Mouse (Mus musculus) heart, embryonic 11.5 days (tissue): ENCODE data around the gene Wdr93. TPM values are rescaled to one million over a fixed set of nuclear protein-coding genes. Genes with fewer than 3 reads are reported as not detected.

Experiments used
- ATAC-seq: fragments of 200-750 bp; cut with Nextera tagmentation; replicated peaks from 2 replicates; pipeline ENCODE4 v1.8.0; 2017; ENCODE audit warnings: moderate library complexity; ENCODE audit not compliant: insufficient number of reproducible peaks, low FRiP score, low TSS enrichment
- H3K27ac ChIP-seq: fragments of 300-500 bp; sonication (generic); 2 replicates; pipeline ENCODE4 v1.5.1; 2014; ENCODE audit warnings: mild to moderate bottlenecking, low read depth, low read length
- H3K27me3 ChIP-seq: fragments of 300-500 bp; sonication (generic); 2 replicates; pipeline ENCODE4 v1.6.1; 2014; ENCODE audit warnings: mild to moderate bottlenecking, low read length, mixed read lengths; ENCODE audit not compliant: control insufficient read depth, insufficient read depth
- H3K36me3 ChIP-seq: fragments of 300-500 bp; sonication (generic); 2 replicates; pipeline ENCODE4 v1.6.1; 2014; ENCODE audit warnings: mild to moderate bottlenecking, low read length, moderate library complexity, mixed read lengths; ENCODE audit not compliant: control insufficient read depth, insufficient read depth
- H3K4me1 ChIP-seq: fragments of 300-500 bp; sonication (generic); 2 replicates; pipeline ENCODE4 v1.6.1; 2014; ENCODE audit warnings: low read length; ENCODE audit not compliant: control insufficient read depth, insufficient read depth
- H3K4me2 ChIP-seq: fragments of 300-500 bp; sonication (generic); 2 replicates; pipeline ENCODE4 v1.6.1; 2014; ENCODE audit warnings: mild to moderate bottlenecking, moderate library complexity
- H3K4me3 ChIP-seq: fragments of 300-500 bp; sonication (generic); 2 replicates; pipeline ENCODE4 v1.5.1; 2014; ENCODE audit warnings: low read depth, low read length
- H3K9ac ChIP-seq: fragments of 300-500 bp; sonication (generic); 2 replicates; pipeline ENCODE4 v1.6.1; 2014; ENCODE audit warnings: mild to moderate bottlenecking, low read depth, low read length, moderate library complexity
- H3K9me3 ChIP-seq: fragments of 300-500 bp; sonication (generic); replicated peaks from 2 replicates; pipeline ENCODE4 v1.6.1; 2016; ENCODE audit warnings: low read length; ENCODE audit not compliant: control insufficient read depth
- WGBS: fragments of 180-500 bp; shearing (Covaris S2); extraction: QIAGEN DNeasy Blood & Tissue Kit; methylation state at CpG from one replicate; pipeline ENCODE4 v1.1.7; 2014; ENCODE audit not compliant: insufficient replicate concordance; 5-methylcytosine and 5-hydroxymethylcytosine counted together
- polyA plus RNA-seq: library from polyadenylated mRNA; unstranded; fragments of >200 nt; fragmentation: Nextera tagmentation; extraction: Ambion mirVana; gene quantifications from 2 replicates; pipeline ENCODE4 v1.2.1, GENCODE M21; 2014

The Wdr93 gene
- polyA plus RNA-seq, 1 experiment from 2014 or later, result 6.6 TPM

- no peaks in the 10 kb centered on the region for H3K4me1 ChIP-seq
- no peaks in the 10 kb centered on the region for H3K36me3 ChIP-seq
- H3K27me3 ChIP-seq, result peaks cover 5% of the 10 kb centered on the region; the same call in 1 of the 2 replicates
- no peak overlapping the region for H3K4me2 ChIP-seq
- no peak overlapping the region for H3K27ac ChIP-seq
- 80% methylated on average over 14 of the region's 14 CpGs for WGBS
- H3K9me3 ChIP-seq, result no peaks in the 10 kb centered on the region
- no peak overlapping the region for H3K4me3 ChIP-seq
- no peak for ATAC-seq
- H3K9ac ChIP-seq, result no peak overlapping the region
Observed at GRCm38 (mm10) chr7:79736511-79736910, 6.5 kb upstream of the Wdr93 start.

DNA sequence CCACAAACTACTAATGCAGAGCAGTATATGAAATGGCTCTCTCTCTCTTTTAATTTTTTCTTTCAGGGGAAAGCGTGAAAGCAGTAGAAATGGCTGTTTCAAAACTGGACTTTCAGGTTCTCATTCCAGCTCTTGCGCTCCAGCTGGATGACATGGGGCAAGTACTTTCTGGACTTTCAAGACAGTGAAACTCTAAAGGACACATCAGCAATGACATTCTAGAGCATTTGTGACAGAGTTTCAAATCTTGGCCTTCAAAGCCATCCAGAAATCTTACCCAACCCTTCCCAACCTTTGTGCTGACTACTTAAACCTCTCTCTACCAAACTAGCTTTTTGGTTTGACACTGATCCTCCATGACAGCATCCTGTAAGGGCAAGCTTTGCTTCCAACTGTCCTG is 4.0 kb upstream of the Wdr93 start:
- Histone ChIP-seq H3K27ac (no peak overlapping the region), H3K4me1 (0 out of 2 replicates have a peak, but pooled peaks cover 2% of the 10 kb centered on the region), H3K4me3 (no peak overlapping the region), H3K9ac (no peak overlapping the region), H3K27me3 (no peaks in the 10 kb centered on the region), H3K9me3 (no peaks in the 10 kb centered on the region), H3K36me3 (no peaks in the 10 kb centered on the region), H3K4me2 (no peak overlapping the region)
- 88% methylated on average over 2 of the region's 2 CpGs for WGBS
- no peak for ATAC-seq

DNA sequence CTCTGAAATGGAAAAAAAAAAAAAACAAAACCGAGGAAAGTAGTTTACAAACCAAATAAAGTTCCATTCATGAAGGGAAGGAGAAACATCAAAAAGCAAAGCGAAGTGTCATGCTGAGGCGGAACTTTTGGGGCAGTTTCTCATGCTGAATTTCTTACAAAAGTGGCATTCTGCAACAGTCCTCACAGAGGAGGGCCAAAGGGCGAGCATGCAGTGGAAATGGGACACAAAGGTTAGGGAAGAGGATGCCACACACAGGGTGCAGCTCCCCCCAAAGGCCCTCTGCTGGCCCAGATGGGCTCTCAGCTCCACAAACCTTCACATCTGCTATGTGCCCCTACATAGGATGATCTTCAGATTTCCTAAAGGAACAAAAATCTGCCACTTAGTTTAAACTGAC is 2.7 kb upstream of the Wdr93 start:
- Histone ChIP-seq H3K36me3 (no peaks in the 10 kb centered on the region), H3K4me2 (no peak overlapping the region), H3K27me3 (no peaks in the 10 kb centered on the region), H3K9me3 (no peaks in the 10 kb centered on the region), H3K4me3 (no peak overlapping the region), H3K27ac (no peak overlapping the region), H3K9ac (no peak overlapping the region), H3K4me1 (0 out of 2 replicates have a peak, but pooled peaks cover 2% of the 10 kb centered on the region)
- 77% methylated on average over 4 of the region's 4 CpGs for WGBS
- ATAC-seq, result no peak

- Histone ChIP-seq H3K4me3 (peak overlapping the region; percentile 82), H3K4me2 (peak overlapping the region; percentile 99), H3K27ac (no peak overlapping the region), H3K9ac (peak overlapping the region; percentile 78), H3K9me3 (no peaks in the 10 kb centered on the region), H3K36me3 (no peaks in the 10 kb centered on the region), H3K4me1 (0 out of 2 replicates have a peak, but pooled peaks cover 2% of the 10 kb centered on the region), H3K27me3 (no peaks in the 10 kb centered on the region)
- 22% methylated on average over 11 of the region's 11 CpGs for WGBS
- no peak for ATAC-seq
Observed at GRCm38 (mm10) chr7:79742277-79742658, 695 bp upstream of the Wdr93 start.

DNA sequence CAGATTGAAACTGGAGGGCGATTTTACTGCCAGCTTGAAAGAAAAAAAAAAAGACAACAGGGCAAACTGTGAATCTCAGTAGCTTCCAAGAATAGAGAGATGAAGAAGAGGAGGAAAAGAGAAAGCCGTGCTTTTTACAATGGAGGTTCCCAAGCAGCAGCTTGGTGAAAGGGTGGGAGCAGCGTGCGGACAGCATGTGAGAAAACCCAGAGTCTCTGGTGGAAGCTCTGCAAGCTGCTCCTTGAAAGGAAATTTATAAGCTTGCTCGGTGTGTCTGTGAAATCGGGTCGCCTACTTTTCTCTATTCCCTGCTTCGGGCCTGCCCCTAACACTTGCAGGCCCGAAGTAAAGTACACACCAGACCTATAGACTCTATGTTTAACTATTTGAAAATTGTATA is 1.1 kb downstream of the Wdr93 start:
- no peak overlapping the region for H3K4me2 ChIP-seq
- ATAC-seq, result no peak
- H3K27ac ChIP-seq, result no peak overlapping the region
- H3K9ac ChIP-seq, result no peak overlapping the region
- 81% methylated on average over 9 of the region's 9 CpGs for WGBS
- H3K4me1 ChIP-seq, result 0 out of 2 replicates have a peak, but pooled peaks cover 2% of the 10 kb centered on the region
- H3K36me3 ChIP-seq, result no peaks in the 10 kb centered on the region
- no peaks in the 10 kb centered on the region for H3K27me3 ChIP-seq
- no peaks in the 10 kb centered on the region for H3K9me3 ChIP-seq
- no peak overlapping the region for H3K4me3 ChIP-seq

GRCm38 (mm10) chr7:79744585-79744984 is 1.6 kb downstream of the Wdr93 start:
- Histone ChIP-seq H3K9ac (no peak overlapping the region), H3K9me3 (no peaks in the 10 kb centered on the region), H3K4me2 (no peak overlapping the region), H3K27ac (no peak overlapping the region), H3K4me3 (no peak overlapping the region), H3K36me3 (no peaks in the 10 kb centered on the region), H3K27me3 (no peaks in the 10 kb centered on the region), H3K4me1 (0 out of 2 replicates have a peak, but pooled peaks cover 2% of the 10 kb centered on the region)
- ATAC-seq, result no peak
- WGBS, result 74% methylated on average over 5 of the region's 5 CpGs

DNA sequence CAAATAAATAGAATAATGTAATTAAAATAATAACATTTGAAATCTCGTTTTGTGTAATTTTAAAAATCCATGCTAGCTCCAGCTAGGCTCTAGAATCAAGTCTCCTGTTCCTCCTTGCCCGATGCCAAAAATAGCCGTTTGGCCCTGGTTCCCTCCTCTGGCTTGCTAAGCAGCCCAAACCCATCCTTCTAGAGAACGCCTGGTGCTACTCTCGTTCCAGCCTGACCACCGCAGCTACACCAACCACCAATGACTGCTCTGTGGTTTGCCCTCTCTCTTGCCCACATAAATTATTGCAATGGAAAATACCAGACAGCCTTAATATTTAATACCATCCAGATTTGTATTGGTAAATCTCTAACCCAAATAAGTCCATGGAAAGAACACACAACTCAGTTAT is 4.7 kb downstream of the Wdr93 start:
- ATAC-seq, result no peak
- 61% methylated on average over 6 of the region's 6 CpGs for WGBS
- no peak overlapping the region for H3K4me2 ChIP-seq

DNA sequence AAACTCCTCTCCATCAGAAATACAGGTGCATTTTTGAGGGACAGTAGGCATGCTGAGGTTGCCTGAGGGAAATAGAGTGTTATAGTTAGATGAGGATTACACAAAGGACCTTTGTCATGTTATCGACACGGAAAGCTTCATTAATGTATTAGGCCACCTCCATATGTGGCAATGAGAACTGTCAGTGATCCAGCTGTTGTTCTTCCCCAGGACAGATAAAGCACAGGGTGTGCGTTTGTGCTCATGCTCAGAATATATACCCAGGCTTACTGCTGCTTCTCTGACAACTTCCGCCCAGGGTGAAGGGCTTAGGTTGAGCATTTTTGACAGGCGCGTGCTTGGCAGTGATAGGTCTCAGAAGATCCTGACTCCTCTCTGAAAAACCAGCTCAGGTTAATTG is 6.5 kb downstream of the Wdr93 start:
- H3K9ac ChIP-seq, result no peak overlapping the region
- H3K36me3 ChIP-seq, result no peaks in the 10 kb centered on the region
- ATAC-seq, result no peak
- no peaks in the 10 kb centered on the region for H3K4me1 ChIP-seq
- no peak overlapping the region for H3K27ac ChIP-seq
- H3K27me3 ChIP-seq, result no peaks in the 10 kb centered on the region
- H3K9me3 ChIP-seq, result no peaks in the 10 kb centered on the region
- no peak overlapping the region for H3K4me2 ChIP-seq
- 80% methylated on average over 6 of the region's 6 CpGs for WGBS
- no peak overlapping the region for H3K4me3 ChIP-seq

More for the DNA sequence above, 4.7 kb downstream of the Wdr93 start:
- H3K4me3 ChIP-seq, result no peak overlapping the region
- H3K27ac ChIP-seq, result no peak overlapping the region
- no peaks in the 10 kb centered on the region for H3K36me3 ChIP-seq
- no peaks in the 10 kb centered on the region for H3K9me3 ChIP-seq
- no peak overlapping the region for H3K9ac ChIP-seq
- no peaks in the 10 kb centered on the region for H3K27me3 ChIP-seq
- 0 out of 2 replicates have a peak, but pooled peaks cover 2% of the 10 kb centered on the region for H3K4me1 ChIP-seq

GRCm38 (mm10) chr7:79756334-79756733 is 13.4 kb downstream of the Wdr93 start:
- H3K9ac ChIP-seq, result no peak overlapping the region
- 38% methylated on average over 2 of the region's 2 CpGs for WGBS
- ATAC-seq, result no peak

More at GRCm38 (mm10) chr7:79756334-79756733, 13.4 kb downstream of the Wdr93 start:
- Histone ChIP-seq H3K4me2 (no peak overlapping the region), H3K9me3 (no peaks in the 10 kb centered on the region), H3K4me1 (no peaks in the 10 kb centered on the region), H3K36me3 (no peaks in the 10 kb centered on the region), H3K4me3 (no peak overlapping the region), H3K27me3 (no peaks in the 10 kb centered on the region), H3K27ac (no peak overlapping the region)
